Mouse (Mus musculus) CD4-positive, CD25-positive, alpha-beta regulatory T cell (primary cell): ENCODE measurements around the gene Ece1. TPM values are rescaled to one million over a fixed set of nuclear protein-coding genes. Genes with fewer than 3 reads are reported as not detected.

Source experiments
- polyA plus RNA-seq: library from polyadenylated mRNA; unstranded; fragments of 100-300 nt; shearing (Covaris generic); gene quantifications from one replicate; pipeline ENCODE4 v1.2.1, GENCODE M21; 2017

Gene Ece1
- polyA plus RNA-seq = 28.2 TPM

DNA sequence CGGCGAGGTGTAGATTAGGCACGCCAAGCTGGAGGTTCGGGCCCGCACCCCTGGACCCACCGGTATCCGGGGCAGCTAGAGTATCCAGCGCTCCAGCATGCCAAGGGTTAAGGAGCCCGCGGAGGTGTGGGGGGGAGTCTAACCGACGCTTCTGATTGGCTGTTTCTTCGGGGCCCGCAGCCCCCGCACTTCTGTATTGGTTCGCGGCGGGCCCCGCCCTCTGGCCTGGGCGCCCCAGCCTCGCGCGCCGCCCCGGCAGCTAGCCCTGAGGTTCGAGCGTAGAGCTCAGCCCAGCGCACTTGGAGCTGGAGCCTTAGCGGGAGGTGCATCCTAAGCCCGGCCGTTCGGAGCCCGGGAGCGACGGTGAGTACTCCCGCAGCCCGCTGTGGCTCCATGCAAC, at the start of gene Ece1:
Ece1 (plus strand) TSS at position 219 of the 400 bp plus-strand sequence.

DNA sequence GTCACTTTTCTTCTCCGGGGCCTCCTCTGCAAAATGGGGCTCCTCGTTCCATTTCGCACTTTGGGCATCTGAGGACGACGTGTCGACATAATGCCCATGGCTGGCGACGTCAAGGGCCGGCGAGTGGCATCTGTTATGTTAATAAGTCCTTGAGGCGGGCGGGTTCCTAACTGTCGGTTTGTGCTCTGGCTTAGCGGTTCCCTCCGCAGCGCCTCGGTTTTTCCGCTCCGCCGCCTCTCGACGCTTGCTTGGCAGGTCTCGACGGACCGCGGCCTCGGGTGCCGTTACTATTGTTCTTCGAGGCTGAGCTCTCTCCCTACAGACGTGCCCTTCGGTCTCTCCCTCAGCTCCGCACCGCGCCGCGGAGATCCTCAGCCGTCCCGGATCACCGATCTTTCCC, 130.9 kb downstream of the Ece1 start, which contains the start of gene Eif4g3:
Eif4g3 (plus strand) TSS at position 133 of the 400 bp plus-strand sequence.

Other genes with a start within 250 kb of the Ece1 start
- 1.3 TPM for gene Rap1gap, start 197.5 kb upstream of the Ece1 start, polyA plus RNA-seq
- 1.3 TPM for gene Alpl, start 65.9 kb upstream of the Ece1 start, polyA plus RNA-seq
- gene Eif4g3, start 130.8 kb downstream of the Ece1 start, polyA plus RNA-seq = 87.7 TPM